Mouse (Mus musculus) central nervous system, embryonic 18 days (tissue): ENCODE data around the gene St6galnac1. TPM values are rescaled to one million over a fixed set of nuclear protein-coding genes. Genes with fewer than 3 reads are reported as not detected.

ENCODE experiments used
- polyA plus RNA-seq: library from polyadenylated mRNA; depleted of rRNA; stranded (reverse); fragments of >200 nt; gene quantifications from 2 replicates; pipeline ENCODE4 v1.2.3, GENCODE M21; 2012; rRNA removed

Gene St6galnac1
- polyA plus RNA-seq = not detected in 2 replicates

DNA sequence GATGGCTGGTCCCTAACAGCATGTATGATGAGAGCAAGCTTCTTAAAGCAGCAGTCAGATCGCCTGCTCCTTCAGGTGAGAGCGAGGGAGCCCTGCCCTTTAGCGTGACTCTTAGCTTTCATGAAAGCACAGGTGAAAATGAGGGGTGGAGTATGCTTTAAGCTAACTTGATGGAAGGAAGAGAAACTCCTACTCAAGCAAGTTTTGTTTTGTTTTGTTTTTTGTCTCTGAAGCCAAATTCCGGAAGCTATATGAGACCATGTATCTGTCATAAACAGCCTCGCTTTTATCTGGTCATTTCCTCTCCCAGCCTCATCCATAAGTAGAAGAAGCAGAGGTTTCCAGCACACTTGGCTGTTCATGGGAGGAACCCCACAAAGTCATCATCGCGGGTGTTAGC, at the start of gene St6galnac1:
Gene St6galnac1 (minus strand): TSS at position 101 of the 400 bp plus-strand sequence.

Other genes with a start within 250 kb of the St6galnac1 start
- gene Sphk1, start 244.6 kb downstream of the St6galnac1 start, polyA plus RNA-seq = 8.1 and 8.2 TPM in 2 replicates
- gene Ube2o, start 194.1 kb downstream of the St6galnac1 start, polyA plus RNA-seq = 64.5 and 67.0 TPM in 2 replicates
- 0.90 and 1.0 TPM in 2 replicates for gene Aanat, start 189.1 kb downstream of the St6galnac1 start, polyA plus RNA-seq
- 1.8 and 2.3 TPM in 2 replicates for gene Rhbdf2, start 148.5 kb downstream of the St6galnac1 start, polyA plus RNA-seq
- 1.8 and 2.3 TPM in 2 replicates for gene Prcd, start 122.0 kb downstream of the St6galnac1 start, polyA plus RNA-seq
- 25.8 and 26.4 TPM in 2 replicates for gene Cygb, start 121.2 kb downstream of the St6galnac1 start, polyA plus RNA-seq
- 12.3 and 14.3 TPM in 2 replicates for gene Mxra7, start 52.5 kb upstream of the St6galnac1 start, polyA plus RNA-seq
- gene Mettl23, start 67.8 kb upstream of the St6galnac1 start, polyA plus RNA-seq = 53.1 and 56.0 TPM in 2 replicates
- 33.9 and 37.6 TPM in 2 replicates for gene Jmjd6, start 67.9 kb upstream of the St6galnac1 start, polyA plus RNA-seq
- 41.9 and 44.3 TPM in 2 replicates for gene Mfsd11, start 76.9 kb upstream of the St6galnac1 start, polyA plus RNA-seq
- 602 TPM in 2 replicates for gene Srsf2, start 77.6 kb upstream of the St6galnac1 start, polyA plus RNA-seq
- gene Mgat5b, start 143.4 kb upstream of the St6galnac1 start, polyA plus RNA-seq = 68.6 and 85.1 TPM in 2 replicates